Mouse (Mus musculus) forebrain, postnatal 0 days (tissue): ENCODE measurements around the gene Cs. TPM values are rescaled to one million over a fixed set of nuclear protein-coding genes. Genes with fewer than 3 reads are reported as not detected.
A peak's percentile ranks its signal among the peaks of the same experiment; 100 is the strongest.

ENCODE experiments used
- ATAC-seq: fragments of 200-750 bp; cut with Nextera tagmentation; 2 replicates; pipeline ENCODE4 v1.8.0; 2017; ENCODE audit warnings: mild to moderate bottlenecking, moderate library complexity
- DNase-seq: peaks from one replicate; pipeline ENCODE4 v3.0.0-alpha.2; 2015
- H3K27ac ChIP-seq: fragments of 300-500 bp; sonication (generic); 2 replicates; pipeline ENCODE4 v1.5.1; 2014; ENCODE audit warnings: low read depth, mild to moderate bottlenecking, antibody characterized with exemption, low read length, moderate library complexity, mixed read lengths
- H3K27me3 ChIP-seq: fragments of 300-500 bp; sonication (generic); 2 replicates; pipeline ENCODE4 v1.6.1; 2014; ENCODE audit warnings: mild to moderate bottlenecking, low read length, mixed read lengths; ENCODE audit not compliant: insufficient read depth
- H3K36me3 ChIP-seq: fragments of 300-500 bp; sonication (generic); 2 replicates; pipeline ENCODE4 v1.6.1; 2014; ENCODE audit warnings: mild to moderate bottlenecking, moderate library complexity; ENCODE audit not compliant: insufficient read depth
- H3K4me1 ChIP-seq: fragments of 300-500 bp; sonication (generic); 2 replicates; pipeline ENCODE4 v1.6.1; 2014; ENCODE audit warnings: antibody characterized with exemption; ENCODE audit not compliant: insufficient read depth
- H3K4me2 ChIP-seq: fragments of 300-500 bp; sonication (generic); 2 replicates; pipeline ENCODE4 v1.6.1; 2014; ENCODE audit warnings: low read depth, mild to moderate bottlenecking, moderate library complexity
- H3K4me3 ChIP-seq: fragments of 300-500 bp; sonication (generic); 2 replicates; pipeline ENCODE4 v1.5.1; 2014; ENCODE audit warnings: low read depth, low read length, mixed read lengths
- H3K9ac ChIP-seq: fragments of 300-500 bp; sonication (generic); 2 replicates; pipeline ENCODE4 v1.6.1; 2014; ENCODE audit warnings: mild to moderate bottlenecking
- H3K9me3 ChIP-seq: fragments of 300-500 bp; sonication (generic); 2 replicates; pipeline ENCODE4 v1.6.1; 2016; ENCODE audit warnings: low read length
- CTCF ChIP-seq: sonication (generic); IDR thresholded peaks from 2 replicates; pipeline ENCODE4 v1.5.1; 2016; ENCODE audit warnings: antibody characterized with exemption, control low read depth, low read depth
- WGBS: fragments of 180-500 bp; shearing (Covaris S2); extraction: QIAGEN DNeasy Blood & Tissue Kit; methylation state at CpG from one replicate; pipeline ENCODE4 v1.1.7; 2014; 5-methylcytosine and 5-hydroxymethylcytosine counted together
- polyA plus RNA-seq: library from polyadenylated mRNA; unstranded; fragments of >200 nt; fragmentation: Nextera tagmentation; extraction: Ambion mirVana; gene quantifications from 2 replicates; pipeline ENCODE4 v1.2.1, GENCODE M21; 2015
- total RNA-seq: library from RNA; depleted of rRNA; stranded (reverse); fragments of >200 nt; gene quantifications from 2 replicates; pipeline ENCODE4 v1.2.3, GENCODE M21; 2014

Cs gene
- total and polyA plus RNA-seq, 2 experiments from 2014 or later, result 250 to 255 TPM

DNA sequence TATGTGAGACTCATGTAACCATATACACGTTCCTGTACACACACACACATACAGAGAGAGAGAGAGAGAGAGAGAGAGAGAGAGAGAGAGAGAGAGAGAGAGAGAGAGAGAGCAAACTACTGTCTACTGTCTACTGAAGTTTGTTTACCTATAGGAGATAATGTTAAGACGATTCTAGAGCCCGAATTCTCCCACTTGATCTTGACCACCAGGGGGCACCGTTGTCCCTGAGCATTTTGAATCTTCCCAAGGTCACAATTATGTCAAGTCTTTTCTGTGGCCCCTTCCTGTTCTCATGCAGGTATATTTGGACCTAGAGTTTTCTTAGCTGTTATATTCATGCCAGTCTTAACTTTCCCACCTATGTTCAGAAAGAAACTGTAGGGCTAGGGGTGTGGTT, 2.0 kb upstream of the Cs start:
- peak; percentile 73 for TF ChIP-seq CTCF
- WGBS, result 3% methylated on average over 4 of the region's 4 CpGs

DNA sequence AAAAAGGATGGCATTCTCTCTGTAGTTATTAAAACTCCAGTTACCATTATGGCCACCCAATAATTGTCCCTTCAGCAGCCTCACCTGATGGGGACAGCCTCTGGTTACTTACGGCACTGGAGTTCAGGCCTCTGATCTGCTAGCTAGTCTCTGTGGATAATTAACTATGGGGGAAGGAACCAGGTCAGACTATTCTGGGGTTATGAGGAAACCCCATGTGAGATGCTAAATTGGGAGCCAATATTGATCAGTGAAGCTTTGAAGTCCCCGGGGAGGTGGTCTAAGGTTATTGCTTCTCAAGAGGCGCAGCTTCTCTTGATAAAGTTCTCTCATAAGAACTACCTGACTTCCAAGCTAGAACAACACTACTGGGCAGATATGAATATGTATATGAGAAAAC, 1.3 kb upstream of the Cs start:
- no peak overlapping the region for H3K27ac ChIP-seq
- no peaks in the 10 kb centered on the region for H3K27me3 ChIP-seq
- no peak overlapping the region for H3K4me3 ChIP-seq

More for the DNA sequence above, 2.0 kb upstream of the Cs start:
- DNase-seq (peak; percentile 69), ATAC-seq (no peak)
- Histone ChIP-seq H3K9me3 (no peaks in the 10 kb centered on the region), H3K4me1 (peaks cover 13% of the 10 kb centered on the region), H3K36me3 (no peaks in the 10 kb centered on the region), H3K27ac (no peak overlapping the region), H3K4me2 (no peak overlapping the region), H3K27me3 (no peaks in the 10 kb centered on the region), H3K9ac (no peak overlapping the region), H3K4me3 (no peak overlapping the region)

DNA sequence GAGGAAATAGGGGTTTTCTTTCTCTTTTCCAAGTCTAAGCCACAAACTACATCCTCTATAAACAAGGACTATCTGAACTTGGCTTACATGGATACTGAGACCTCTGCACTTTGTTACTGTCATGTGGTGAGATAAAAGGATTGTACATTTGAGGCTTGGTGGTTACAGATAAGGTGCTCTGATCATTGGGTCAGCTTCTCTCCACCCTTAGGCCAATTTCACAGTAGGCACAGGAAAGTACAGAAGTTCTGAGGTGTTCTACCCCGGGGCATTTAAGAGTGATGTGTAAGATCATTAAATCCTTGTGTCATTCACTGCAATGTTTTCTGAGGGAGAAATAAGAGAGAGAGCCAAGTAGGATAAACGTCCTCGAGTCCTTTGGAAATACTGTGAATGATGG, 937 bp upstream of the Cs start:
- Histone ChIP-seq H3K36me3 (no peaks in the 10 kb centered on the region), H3K4me3 (no peak overlapping the region), H3K27me3 (no peaks in the 10 kb centered on the region), H3K9ac (no peak overlapping the region), H3K27ac (no peak overlapping the region), H3K4me1 (peaks cover 13% of the 10 kb centered on the region), H3K9me3 (no peaks in the 10 kb centered on the region), H3K4me2 (peak overlapping the region; percentile 62; the same call in 1 of the 2 replicates)
- WGBS, result 85% methylated on average over 3 of the region's 3 CpGs
- TF ChIP-seq CTCF, result no peak
- ATAC-seq (no peak), DNase-seq (no peak)

More for the DNA sequence above, 1.3 kb upstream of the Cs start:
- no peak for DNase-seq
- Histone ChIP-seq H3K4me2 (no peak overlapping the region), H3K4me1 (peaks cover 13% of the 10 kb centered on the region), H3K9ac (no peak overlapping the region), H3K9me3 (no peaks in the 10 kb centered on the region), H3K36me3 (no peaks in the 10 kb centered on the region)
- ATAC-seq, result no peak
- WGBS, result 97% methylated on average over 3 of the region's 3 CpGs
- no peak for TF ChIP-seq CTCF

- no peaks in the 10 kb centered on the region for H3K27me3 ChIP-seq
- peak overlapping the region; percentile 65 for H3K4me2 ChIP-seq
- peak overlapping the region; percentile 74 for H3K4me3 ChIP-seq
- 16% methylated on average over 5 of the region's 5 CpGs for WGBS
- H3K9me3 ChIP-seq, result no peaks in the 10 kb centered on the region
- no peaks in the 10 kb centered on the region for H3K36me3 ChIP-seq
- TF ChIP-seq CTCF, result no peak
- ATAC-seq, result no peak
- H3K4me1 ChIP-seq, result peaks cover 13% of the 10 kb centered on the region
- H3K9ac ChIP-seq, result peak overlapping the region; percentile 77
- no peak for DNase-seq
- peak overlapping the region; percentile 90; the same call in 1 of the 2 replicates for H3K27ac ChIP-seq
Observed at GRCm38 (mm10) chr10:128338415-128338814, 881 bp downstream of the Cs start.

DNA sequence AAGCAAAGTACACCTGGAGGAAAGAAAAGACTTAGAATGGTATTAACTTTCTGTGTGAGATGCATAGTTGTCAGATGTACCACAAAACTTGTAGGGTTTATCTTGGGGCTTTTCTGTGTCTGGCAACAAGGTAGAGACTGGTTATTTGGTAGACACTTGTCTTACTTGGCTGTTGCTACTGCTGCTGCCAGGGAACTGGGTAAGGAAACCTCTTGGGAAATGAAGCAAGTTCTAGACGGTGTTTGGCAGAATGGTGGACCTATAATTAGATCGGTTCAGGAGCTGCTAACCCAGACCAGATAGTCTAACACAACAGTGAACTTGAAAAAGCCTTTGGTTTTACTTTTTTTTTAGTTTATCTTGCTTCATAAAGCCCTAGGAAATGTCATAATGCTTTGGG, 1.4 kb downstream of the Cs start:
- peaks cover 13% of the 10 kb centered on the region for H3K4me1 ChIP-seq
- no peak overlapping the region for H3K4me3 ChIP-seq
- H3K27me3 ChIP-seq, result no peaks in the 10 kb centered on the region
- WGBS, result 66% methylated on average over 2 of the region's 2 CpGs
- no peaks in the 10 kb centered on the region for H3K9me3 ChIP-seq
- no peak for ATAC-seq
- H3K4me2 ChIP-seq, result peak overlapping the region; percentile 65
- H3K9ac ChIP-seq, result no peak overlapping the region
- no peak for DNase-seq
- H3K36me3 ChIP-seq, result no peaks in the 10 kb centered on the region
- no peak overlapping the region for H3K27ac ChIP-seq
- no peak for TF ChIP-seq CTCF

DNA sequence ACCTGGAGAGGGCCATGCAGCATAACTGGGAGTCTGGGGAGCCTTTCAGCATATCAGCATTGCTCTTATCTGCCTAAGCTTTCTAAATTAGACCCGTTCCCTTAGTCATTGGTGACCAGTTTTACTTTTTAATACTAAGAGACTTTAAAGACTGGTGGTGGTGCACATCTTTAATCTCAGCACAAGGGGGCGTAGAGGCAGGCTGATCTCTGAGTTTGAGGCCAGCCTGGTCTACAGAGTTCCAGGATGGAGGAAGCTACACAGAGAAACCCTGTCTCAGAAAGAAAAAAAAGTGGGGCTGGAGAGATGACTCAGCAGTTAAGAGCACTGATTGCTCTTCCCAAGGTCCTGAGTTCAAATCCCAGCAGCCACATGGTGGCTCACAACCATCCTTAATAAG, 2.7 kb downstream of the Cs start:
- no peak for ATAC-seq
- no peak overlapping the region for H3K9ac ChIP-seq
- no peaks in the 10 kb centered on the region for H3K27me3 ChIP-seq
- H3K9me3 ChIP-seq, result no peaks in the 10 kb centered on the region
- no peaks in the 10 kb centered on the region for H3K36me3 ChIP-seq
- peaks cover 13% of the 10 kb centered on the region for H3K4me1 ChIP-seq
- no peak overlapping the region for H3K4me3 ChIP-seq
- H3K27ac ChIP-seq, result no peak overlapping the region
- no peak for DNase-seq
- 82% methylated on average over 2 of the region's 2 CpGs for WGBS
- TF ChIP-seq CTCF, result peak; percentile 21; the same call in 1 of the 2 replicates
- H3K4me2 ChIP-seq, result no peak overlapping the region

DNA sequence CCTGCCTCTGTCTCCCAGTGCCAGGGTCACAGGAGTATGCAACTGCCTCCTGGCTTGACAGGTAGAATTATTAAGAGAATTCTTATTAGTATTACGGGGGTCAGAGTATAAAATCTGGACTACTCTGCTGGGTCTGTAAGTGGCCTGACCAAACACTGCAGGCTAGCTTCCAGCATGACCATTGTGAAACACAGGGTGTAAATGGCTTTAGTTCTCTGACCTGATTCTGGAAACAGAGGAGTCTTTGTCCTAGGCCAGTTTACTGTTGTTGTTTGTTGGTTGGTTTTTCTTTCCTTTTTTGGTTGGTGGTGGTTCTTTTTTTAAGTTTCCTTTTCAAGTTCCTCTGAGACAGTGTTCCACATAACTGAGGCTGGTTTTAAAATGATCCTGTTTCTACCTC, 5.9 kb downstream of the Cs start:
- no peak overlapping the region for H3K9ac ChIP-seq
- TF ChIP-seq CTCF, result no peak
- H3K36me3 ChIP-seq, result no peaks in the 10 kb centered on the region
- H3K4me1 ChIP-seq, result peaks cover 6% of the 10 kb centered on the region
- 74% methylated on average over 1 of the region's 1 CpGs for WGBS
- DNase-seq, result no peak
- H3K27ac ChIP-seq, result no peak overlapping the region; the same call in 1 of the 2 replicates
- ATAC-seq, result no peak
- H3K4me2 ChIP-seq, result no peak overlapping the region
- no peak overlapping the region for H3K4me3 ChIP-seq
- no peaks in the 10 kb centered on the region for H3K9me3 ChIP-seq
- no peaks in the 10 kb centered on the region for H3K27me3 ChIP-seq
